Comparison of ENCODE assay signal across 14 mouse cellular contexts in genomic region chr4:34498325-34498724, GRCm38 (mm10).
"Had no signal": no experiment of that assay in that cellular context is flagged by ENCODE, and none has a peak within 500 bp of the region (broad histone marks: within the 10 kb centered on the region; RNA-seq: fewer than 3 reads in every experiment).

No protein-coding gene starts in this region.

- H3K9ac ChIP-seq: limb, embryonic 13.5 days; liver, embryonic 14.5 days; neural tube, embryonic 12.5 days; stomach, embryonic 15.5 days had no signal

- H3K27me3 ChIP-seq: limb, embryonic 13.5 days; neural tube, embryonic 12.5 days; stomach, embryonic 15.5 days had no signal

- H3K4me3 ChIP-seq: layer of hippocampus, adult 2 months; limb, embryonic 13.5 days; midbrain, embryonic 10.5 days; myocyte; neural tube, embryonic 12.5 days; stomach, embryonic 15.5 days had no signal

- H3K9me3 ChIP-seq: limb, embryonic 13.5 days; neural tube, embryonic 12.5 days; stomach, embryonic 15.5 days had no signal

- DNase-seq: kidney, adult 18-20 months; kidney, postnatal 10 days; kidney, postnatal 4 days; midbrain, embryonic 14.5 days; right cerebral cortex, postnatal 4 days; thymus, adult 2 months; thymus, postnatal 25 days had no signal

- H3K4me1 ChIP-seq: limb, embryonic 13.5 days; midbrain, embryonic 10.5 days; neural tube, embryonic 12.5 days; stomach, embryonic 15.5 days had no signal

- H3K4me2 ChIP-seq: limb, embryonic 13.5 days; neural tube, embryonic 12.5 days; stomach, embryonic 15.5 days had no signal

- H3K27ac ChIP-seq: layer of hippocampus, adult 2 months; limb, embryonic 13.5 days; liver, embryonic 14.5 days; midbrain, embryonic 10.5 days; neural tube, embryonic 12.5 days; stomach, embryonic 15.5 days had no signal

- H3K36me3 ChIP-seq: limb, embryonic 13.5 days; midbrain, embryonic 10.5 days; neural tube, embryonic 12.5 days; stomach, embryonic 15.5 days had no signal
